ENCODE assay signal across 8 mouse cellular contexts in genomic region chr5:117087718-117088117, GRCm38 (mm10). TPM values are rescaled to one million over a fixed set of nuclear protein-coding genes. Genes with fewer than 3 reads are reported as not detected.
DNase-seq lines count a peak whose midpoint lies in the region; ATAC-seq lines count a peak whose summit lies in the region.

No protein-coding gene starts in this region.

- peak; percentile 27 to 35 for DNase-seq in cerebellum, adult 18-20 months
- DNase-seq in cerebellum, adult 9-10 months = no peak
- DNase-seq in brain, adult 2 months (ENCODE audit: low read depth, low spot score) = peak; percentile 71
- peak; percentile 24 for DNase-seq in heart, postnatal 4 days
- peak; percentile 87 for DNase-seq in midbrain, embryonic 11.5 days (ENCODE audit: low spot score, missing footprints)

- H3K9ac ChIP-seq in midbrain, embryonic 11.5 days (ENCODE audit: low read length) = 0 out of 2 replicates have a peak overlapping the region, but pooled peaks have one; percentile 34

- ATAC-seq in midbrain, embryonic 11.5 days (ENCODE audit: low FRiP score) = no peak
- ATAC-seq in activated CD4-positive, CD25-positive, alpha-beta regulatory T cell, adult 4 months = no peak
- ATAC-seq in inflammation-experienced regulatory T-cells, adult 6 months = no peak
- no peak for ATAC-seq in erythroblast, adult 5-6 weeks (replicated peaks; ENCODE audit: low FRiP score, poor library complexity, severe bottlenecking)

- H3K36me3 ChIP-seq in midbrain, embryonic 11.5 days (ENCODE audit: control insufficient read depth, insufficient read depth, low read length) = peaks cover 10% of the 10 kb centered on the region; the same call in 1 of the 2 replicates

- peak overlapping the region; percentile 37 for H3K4me2 ChIP-seq in midbrain, embryonic 11.5 days

- peaks cover 7% of the 10 kb centered on the region for H3K4me1 ChIP-seq in midbrain, embryonic 11.5 days (ENCODE audit: control insufficient read depth, insufficient read depth, low read length)

- H3K4me3 ChIP-seq in midbrain, embryonic 11.5 days (ENCODE audit: low read depth, low read length) = no peak overlapping the region

- H3K27me3 ChIP-seq in midbrain, embryonic 11.5 days (ENCODE audit: control insufficient read depth, insufficient read depth, low read length) = no peaks in the 10 kb centered on the region

- no peaks in the 10 kb centered on the region for H3K9me3 ChIP-seq in midbrain, embryonic 11.5 days (ENCODE audit: control insufficient read depth, low read length)

- 9% methylated on average over 13 of the region's 13 CpGs for WGBS in midbrain, embryonic 11.5 days

- no peak overlapping the region for H3K27ac ChIP-seq in midbrain, embryonic 11.5 days (ENCODE audit: low read depth, low read length)

RNA-seq across cellular contexts. Expression of gene Suds3, which starts 28.2 kb away (rescaled TPM):
- total RNA-seq in heart, postnatal 4 days (2021) = 10 to 100 TPM; 68.6 to 80.3 TPM
- polyA plus RNA-seq in midbrain, embryonic 11.5 days (2014; fragmentation: Nextera tagmentation; extraction: Ambion mirVana) = 49.0 and 50.3 TPM in 2 replicates
- 10 to 100 TPM; 11.5 to 12.3 TPM for polyA plus RNA-seq in activated CD4-positive, CD25-positive, alpha-beta regulatory T cell, adult 4 months (2017; shearing (Covaris generic))
- polyA plus RNA-seq in inflammation-experienced regulatory T-cells, adult 6 months (2017; shearing (Covaris generic)) = 10 to 100 TPM in 2 of 3 experiments, 1 to 10 TPM in 1; 8.8 to 14.4 (median 11.7) TPM
- total RNA-seq in erythroblast, adult 5-6 weeks (2015; ENCODE audit: low replicate concordance) = 20.7 and 25.0 TPM in 2 replicates
- total RNA-seq in erythroblast, adult 5-6 weeks (2017; ENCODE audit: low replicate concordance) = 73.7 and 98.8 TPM in 2 replicates

RNA-seq across cellular contexts. Expression of gene Taok3, which starts 32.2 kb away (rescaled TPM):
- total RNA-seq in heart, postnatal 4 days (2021) = 10 to 100 TPM in 1 of 2 experiments, 1 to 10 TPM in 1; 8.6 to 10.5 TPM
- 19.3 and 19.7 TPM in 2 replicates for polyA plus RNA-seq in midbrain, embryonic 11.5 days (2014; fragmentation: Nextera tagmentation; extraction: Ambion mirVana)
- 100 to 1,000 TPM; 137 to 138 TPM for polyA plus RNA-seq in activated CD4-positive, CD25-positive, alpha-beta regulatory T cell, adult 4 months (2017; shearing (Covaris generic))
- 100 to 1,000 TPM; 115 to 147 (median 144) TPM for polyA plus RNA-seq in inflammation-experienced regulatory T-cells, adult 6 months (2017; shearing (Covaris generic))
- total RNA-seq in erythroblast, adult 5-6 weeks (2015; ENCODE audit: low replicate concordance) = 28.4 and 30.1 TPM in 2 replicates
- 32.5 and 43.4 TPM in 2 replicates for total RNA-seq in erythroblast, adult 5-6 weeks (2017; ENCODE audit: low replicate concordance)
